8 mouse cellular contexts compared by ENCODE assay signal in genomic region chr14:37134304-37135126, GRCm38 (mm10). TPM values are rescaled to one million over a fixed set of nuclear protein-coding genes. Genes with fewer than 3 reads are reported as not detected.
DNase-seq lines count a peak whose midpoint lies in the region; ATAC-seq lines count a peak whose summit lies in the region.

No protein-coding gene starts in this region.

- peak; percentile 51 to 55 for DNase-seq in adrenal gland, postnatal 36 days
- no peak for DNase-seq in adrenal gland, postnatal 14 days
- DNase-seq in spleen, postnatal 36 days (ENCODE audit: low spot score in 2 of 2) = peak; percentile 20 to 28
- no peak for DNase-seq in spleen, postnatal 14 days (ENCODE audit: low spot score in 2 of 2)
- DNase-seq in ovary, postnatal 10 days (ENCODE audit: low spot score) = no peak
- no peak for DNase-seq in layer of hippocampus, adult 11-12 months (ENCODE audit: low spot score)

- ATAC-seq in hematopoietic stem cell, adult 5-6 weeks (replicated peaks in 1 of 2; ENCODE audit: insufficient read depth in 1 of 2, low FRiP score in 2 of 2, low TSS enrichment in 1 of 2, low read depth in 1 of 2, poor library complexity in 2 of 2, severe bottlenecking in 2 of 2) = peak; percentile 34 to 44; a peak in 3 of 4 replicates
- peak; percentile 51 for ATAC-seq in megakaryocyte, adult 5-6 weeks (ENCODE audit: poor library complexity, severe bottlenecking)

RNA-seq across cellular contexts. Expression of gene Ghitm, which starts 0.6 kb away (rescaled TPM):
- total RNA-seq in adrenal gland, postnatal 36 days (2021) = 100 to 1,000 TPM; 675 to 807 TPM
- total RNA-seq in adrenal gland, postnatal 14 days (2021) = 803 and 808 TPM in 2 replicates
- total RNA-seq in hematopoietic stem cell, adult 5-6 weeks (2017) = 107 and 160 TPM in 2 replicates
- 84.9 and 89.2 TPM in 2 replicates for total RNA-seq in megakaryocyte, adult 5-6 weeks (2015)
- 85.7 and 101 TPM in 2 replicates for total RNA-seq in megakaryocyte, adult 5-6 weeks (2017)

RNA-seq across cellular contexts. Expression of gene 2610528A11Rik, which starts 20.7 kb away (rescaled TPM):
- 1 to 10 TPM in 1 of 2 experiments, under 1 TPM in 1; 0.86 to 1.3 TPM for total RNA-seq in adrenal gland, postnatal 36 days (2021)
- 0.70 and 2.0 TPM in 2 replicates for total RNA-seq in adrenal gland, postnatal 14 days (2021)
- total RNA-seq in hematopoietic stem cell, adult 5-6 weeks (2017) = 0.40 and 1.1 TPM in 2 replicates
- total RNA-seq in megakaryocyte, adult 5-6 weeks (2015) = 1.1 TPM in 1 of 2 replicates, not detected in the other
- 0.55 and 1.0 TPM in 2 replicates for total RNA-seq in megakaryocyte, adult 5-6 weeks (2017)

RNA-seq across cellular contexts. Expression of gene Cdhr1, which starts 36.4 kb away (rescaled TPM):
- total RNA-seq in adrenal gland, postnatal 36 days (2021) = under 1 TPM; 0.16 to 0.17 TPM
- 0.11 and 0.19 TPM in 2 replicates for total RNA-seq in adrenal gland, postnatal 14 days (2021)
- total RNA-seq in hematopoietic stem cell, adult 5-6 weeks (2017) = not detected in 2 replicates
- total RNA-seq in megakaryocyte, adult 5-6 weeks (2015) = not detected in 2 replicates
- total RNA-seq in megakaryocyte, adult 5-6 weeks (2017) = 0.08 TPM in 1 of 2 replicates, not detected in the other

Comparison
In these comparisons a context has a peak if more than half of its experiments do, and no peak if none do; other contexts are left out.
1. DNase-seq: peak in adrenal gland, postnatal 36 days (2 of 2) and spleen, postnatal 36 days (2 of 2); none in adrenal gland, postnatal 14 days (single experiment), spleen, postnatal 14 days (0 of 2), ovary, postnatal 10 days (single experiment) and layer of hippocampus, adult 11-12 months (single experiment).